Mouse (Mus musculus): Measurements from ENCODE around the gene Gm609. TPM values are rescaled to one million over a fixed set of nuclear protein-coding genes. Genes with fewer than 3 reads are reported as not detected.

Gene Gm609
- polyA plus RNA-seq, 1 experiment from 2014 or later = not detected

GRCm38 (mm10) chr16:45375506-45376225 lies 117.1 kb downstream of the Gm609 start:
- Histone ChIP-seq H3K27me3 (ENCODE audit: control insufficient read depth, insufficient read depth, low read length) (no peaks in the 10 kb centered on the region), H3K4me1 (ENCODE audit: control insufficient read depth, insufficient read depth, low read length) (no peaks in the 10 kb centered on the region), H3K4me3 (ENCODE audit: low read depth, low read length) (no peak overlapping the region), H3K9me3 (ENCODE audit: control insufficient read depth, low read length) (no peaks in the 10 kb centered on the region), H3K27ac (replicated peaks; ENCODE audit: low read depth, low read length) (no peak overlapping the region), H3K9ac (ENCODE audit: low read length) (no peak overlapping the region), H3K36me3 (ENCODE audit: control insufficient read depth, insufficient read depth, low read length) (no peaks in the 10 kb centered on the region), H3K4me2 (ENCODE audit: low read depth, severe bottlenecking) (no peak overlapping the region)
- WGBS = 75% methylated on average over 2 of the region's 2 CpGs
- DNase-seq (ENCODE audit: low spot score) (no peak), ATAC-seq (ENCODE audit: insufficient number of reproducible peaks, low FRiP score, low TSS enrichment, low read depth) (no peak)

GRCm38 (mm10) chr16:45374074-45374473 lies 118.7 kb downstream of the Gm609 start:
- 84% methylated on average over 2 of the region's 2 CpGs for WGBS
- Histone ChIP-seq H3K4me1 (ENCODE audit: control insufficient read depth, insufficient read depth, low read length) (no peaks in the 10 kb centered on the region), H3K9ac (ENCODE audit: low read length) (no peak overlapping the region), H3K4me3 (ENCODE audit: low read depth, low read length) (no peak overlapping the region), H3K27me3 (ENCODE audit: control insufficient read depth, insufficient read depth, low read length) (no peaks in the 10 kb centered on the region), H3K9me3 (ENCODE audit: control insufficient read depth, low read length) (no peaks in the 10 kb centered on the region), H3K27ac (replicated peaks; ENCODE audit: low read depth, low read length) (no peak overlapping the region), H3K4me2 (ENCODE audit: low read depth, severe bottlenecking) (no peak overlapping the region), H3K36me3 (ENCODE audit: control insufficient read depth, insufficient read depth, low read length) (no peaks in the 10 kb centered on the region)
- no peak for DNase-seq (ENCODE audit: low spot score)
- no peak for ATAC-seq (ENCODE audit: insufficient number of reproducible peaks, low FRiP score, low TSS enrichment, low read depth)

- ATAC-seq (ENCODE audit: insufficient number of reproducible peaks, low FRiP score, low TSS enrichment, low read depth) (no peak), DNase-seq (ENCODE audit: low spot score) (no peak)
- Histone ChIP-seq H3K27me3 (ENCODE audit: control insufficient read depth, insufficient read depth, low read length) (no peaks in the 10 kb centered on the region), H3K27ac (replicated peaks; ENCODE audit: low read depth, low read length) (no peak overlapping the region), H3K4me3 (ENCODE audit: low read depth, low read length) (no peak overlapping the region), H3K9ac (ENCODE audit: low read length) (no peak overlapping the region), H3K4me2 (ENCODE audit: low read depth, severe bottlenecking) (no peak overlapping the region), H3K4me1 (ENCODE audit: control insufficient read depth, insufficient read depth, low read length) (no peaks in the 10 kb centered on the region), H3K36me3 (ENCODE audit: control insufficient read depth, insufficient read depth, low read length) (no peaks in the 10 kb centered on the region), H3K9me3 (ENCODE audit: control insufficient read depth, low read length) (no peaks in the 10 kb centered on the region)
- 88% methylated on average over 1 of the region's 1 CpGs for WGBS
Observed at GRCm38 (mm10) chr16:45371076-45371475, 121.7 kb downstream of the Gm609 start.

- H3K4me3 ChIP-seq (ENCODE audit: low read depth, low read length) = no peak overlapping the region
- H3K36me3 ChIP-seq (ENCODE audit: control insufficient read depth, insufficient read depth, low read length) = no peaks in the 10 kb centered on the region
- WGBS = 81% methylated on average over 4 of the region's 4 CpGs
- H3K27ac ChIP-seq (replicated peaks; ENCODE audit: low read depth, low read length) = no peak overlapping the region
- H3K9ac ChIP-seq (ENCODE audit: low read length) = no peak overlapping the region
- no peaks in the 10 kb centered on the region for H3K9me3 ChIP-seq (ENCODE audit: control insufficient read depth, low read length)
- no peaks in the 10 kb centered on the region for H3K4me1 ChIP-seq (ENCODE audit: control insufficient read depth, insufficient read depth, low read length)
- no peak for ATAC-seq (ENCODE audit: insufficient number of reproducible peaks, low FRiP score, low TSS enrichment, low read depth)
- H3K27me3 ChIP-seq (ENCODE audit: control insufficient read depth, insufficient read depth, low read length) = no peaks in the 10 kb centered on the region
- DNase-seq (ENCODE audit: low spot score) = no peak
- H3K4me2 ChIP-seq (ENCODE audit: low read depth, severe bottlenecking) = no peak overlapping the region
Observed at GRCm38 (mm10) chr16:45369285-45369965, 123.3 kb downstream of the Gm609 start.

- H3K9ac ChIP-seq (ENCODE audit: low read length) = no peak overlapping the region
- WGBS = 75% methylated on average over 7 of the region's 7 CpGs
- no peak for ATAC-seq (ENCODE audit: insufficient number of reproducible peaks, low FRiP score, low TSS enrichment, low read depth)
- no peak overlapping the region for H3K4me2 ChIP-seq (ENCODE audit: low read depth, severe bottlenecking)
- H3K9me3 ChIP-seq (ENCODE audit: control insufficient read depth, low read length) = no peaks in the 10 kb centered on the region
- no peak for DNase-seq (ENCODE audit: low spot score)
- H3K27ac ChIP-seq (replicated peaks; ENCODE audit: low read depth, low read length) = no peak overlapping the region
- no peak overlapping the region for H3K4me3 ChIP-seq (ENCODE audit: low read depth, low read length)
- H3K27me3 ChIP-seq (ENCODE audit: control insufficient read depth, insufficient read depth, low read length) = no peaks in the 10 kb centered on the region
- no peaks in the 10 kb centered on the region for H3K36me3 ChIP-seq (ENCODE audit: control insufficient read depth, insufficient read depth, low read length)
- H3K4me1 ChIP-seq (ENCODE audit: control insufficient read depth, insufficient read depth, low read length) = no peaks in the 10 kb centered on the region
Observed at GRCm38 (mm10) chr16:45366111-45366510, 126.7 kb downstream of the Gm609 start.

- Histone ChIP-seq H3K4me1 (ENCODE audit: control insufficient read depth, insufficient read depth, low read length) (no peaks in the 10 kb centered on the region), H3K4me2 (ENCODE audit: low read depth, severe bottlenecking) (no peak overlapping the region), H3K36me3 (ENCODE audit: control insufficient read depth, insufficient read depth, low read length) (no peaks in the 10 kb centered on the region), H3K9me3 (ENCODE audit: control insufficient read depth, low read length) (no peaks in the 10 kb centered on the region), H3K27ac (replicated peaks; ENCODE audit: low read depth, low read length) (no peak overlapping the region), H3K27me3 (ENCODE audit: control insufficient read depth, insufficient read depth, low read length) (no peaks in the 10 kb centered on the region), H3K9ac (ENCODE audit: low read length) (no peak overlapping the region), H3K4me3 (ENCODE audit: low read depth, low read length) (no peak overlapping the region)
- ATAC-seq (ENCODE audit: insufficient number of reproducible peaks, low FRiP score, low TSS enrichment, low read depth) (no peak), DNase-seq (ENCODE audit: low spot score) (no peak)
- WGBS = 95% methylated on average over 9 of the region's 9 CpGs
Observed at GRCm38 (mm10) chr16:45365353-45365752, 127.4 kb downstream of the Gm609 start.

GRCm38 (mm10) chr16:45364627-45365026 lies 128.1 kb downstream of the Gm609 start:
- Histone ChIP-seq H3K4me2 (ENCODE audit: low read depth, severe bottlenecking) (no peak overlapping the region), H3K4me3 (ENCODE audit: low read depth, low read length) (no peak overlapping the region), H3K27me3 (ENCODE audit: control insufficient read depth, insufficient read depth, low read length) (no peaks in the 10 kb centered on the region), H3K27ac (replicated peaks; ENCODE audit: low read depth, low read length) (no peak overlapping the region), H3K9me3 (ENCODE audit: control insufficient read depth, low read length) (no peaks in the 10 kb centered on the region), H3K4me1 (ENCODE audit: control insufficient read depth, insufficient read depth, low read length) (no peaks in the 10 kb centered on the region), H3K9ac (ENCODE audit: low read length) (no peak overlapping the region), H3K36me3 (ENCODE audit: control insufficient read depth, insufficient read depth, low read length) (no peaks in the 10 kb centered on the region)
- ATAC-seq (ENCODE audit: insufficient number of reproducible peaks, low FRiP score, low TSS enrichment, low read depth) = no peak
- no peak for DNase-seq (ENCODE audit: low spot score)
- WGBS = 95% methylated on average over 1 of the region's 1 CpGs

GRCm38 (mm10) chr16:45363480-45364045 lies 129.2 kb downstream of the Gm609 start:
- Histone ChIP-seq H3K4me1 (ENCODE audit: control insufficient read depth, insufficient read depth, low read length) (no peaks in the 10 kb centered on the region), H3K4me3 (ENCODE audit: low read depth, low read length) (no peak overlapping the region), H3K9me3 (ENCODE audit: control insufficient read depth, low read length) (no peaks in the 10 kb centered on the region), H3K4me2 (ENCODE audit: low read depth, severe bottlenecking) (no peak overlapping the region), H3K9ac (ENCODE audit: low read length) (no peak overlapping the region), H3K36me3 (ENCODE audit: control insufficient read depth, insufficient read depth, low read length) (no peaks in the 10 kb centered on the region), H3K27ac (replicated peaks; ENCODE audit: low read depth, low read length) (no peak overlapping the region), H3K27me3 (ENCODE audit: control insufficient read depth, insufficient read depth, low read length) (no peaks in the 10 kb centered on the region)
- 88% methylated on average over 4 of the region's 4 CpGs for WGBS
- DNase-seq (ENCODE audit: low spot score) (no peak), ATAC-seq (ENCODE audit: insufficient number of reproducible peaks, low FRiP score, low TSS enrichment, low read depth) (no peak)
